Mouse (Mus musculus): ENCODE data around the gene Uhrf1bp1. TPM values are rescaled to one million over a fixed set of nuclear protein-coding genes. Genes with fewer than 3 reads are reported as not detected.
A peak's percentile ranks its signal among the peaks of the same experiment; 100 is the strongest.

The Uhrf1bp1 gene
- total and polyA plus RNA-seq, 3 experiments: 23.1 to 43.6 TPM; not detected in 1

- TF ChIP-seq ETS1 (IDR thresholded peaks at IDR 0.05; ENCODE audit: low read depth, low read length) (peak; percentile 93), GATA1 (IDR thresholded peaks at IDR 0.05; ENCODE audit: low read depth, low read length) (no peak), MEF2A (IDR thresholded peaks at IDR 0.05; ENCODE audit: extremely low read depth, insufficient replicate concordance, low read depth, low read length, poor library complexity, severe bottlenecking) (no peak), TBP (IDR thresholded peaks at IDR 0.05; ENCODE audit: low read depth, low read length) (0 out of 2 replicates have a peak, but pooled peaks have one; percentile 23), NRF1 (IDR thresholded peaks at IDR 0.05; ENCODE audit: insufficient read depth, low read depth, low read length, poor library complexity, severe bottlenecking) (peak; percentile 84), MAX (IDR thresholded peaks at IDR 0.05; ENCODE audit: low read length) (peak; percentile 62; the same call in 1 of the 2 replicates), MYB (IDR thresholded peaks at IDR 0.05; ENCODE audit: low read depth, low read length) (no peak), BHLHE40 (IDR thresholded peaks at IDR 0.05; ENCODE audit: borderline replicate concordance, low read depth, low read length) (peak; percentile 78), GABPA (IDR thresholded peaks at IDR 0.05; ENCODE audit: low read depth, low read length) (peak; percentile 90; the same call in 1 of the 2 replicates), ZC3H11A (IDR thresholded peaks at IDR 0.05; ENCODE audit: low read depth, low read length) (no peak), RCOR1 (IDR thresholded peaks at IDR 0.05; ENCODE audit: low read depth, low read length) (no peak), UBTF (IDR thresholded peaks at IDR 0.05; ENCODE audit: borderline replicate concordance, insufficient read depth, low read depth, low read length) (no peak), SIN3A (IDR thresholded peaks at IDR 0.05; ENCODE audit: low read length) (peak; percentile 79), POLR2AphosphoS5 (IDR thresholded peaks at IDR 0.05; ENCODE audit: borderline replicate concordance, low read depth, low read length) (no peak), TCF12 (IDR thresholded peaks at IDR 0.05; ENCODE audit: low read depth, low read length) (peak; percentile 51; the same call in 1 of the 2 replicates)
Measured at GRCm38 (mm10) chr17:27820568-27821406, 35.5 kb upstream of the Uhrf1bp1 start, which contains the start of gene D17Wsu92e (continued).

GRCm38 (mm10) chr17:27821407-27822338, 34.6 kb upstream of the Uhrf1bp1 start:
- peak overlapping the region; percentile 93 for H3K27ac ChIP-seq (ENCODE audit: control insufficient read depth, low read depth, low read length)
- no peaks in the 10 kb centered on the region for H3K27me3 ChIP-seq (ENCODE audit: control insufficient read depth in 1 of 2, insufficient read depth in 2 of 2, low read length in 2 of 2)
- no peaks in the 10 kb centered on the region for H3K9me3 ChIP-seq (replicated peaks; ENCODE audit: insufficient read depth, low read length)
- peak; percentile 89 for DNase-seq (ENCODE audit: low read depth, low spot score)
- peaks cover 0 to 27% of the 10 kb centered on the region in 2 experiments; a peak in 2 of 4 replicates for H3K36me3 ChIP-seq (ENCODE audit: control insufficient read depth in 1 of 2, insufficient read depth in 2 of 2, low read length in 2 of 2)
- peaks cover 36% of the 10 kb centered on the region for H3K79me2 ChIP-seq (ENCODE audit: control insufficient read depth, insufficient read depth, low read length, poor library complexity)
- peak overlapping the region; percentile 77 to 79 for H3K4me3 ChIP-seq (ENCODE audit: control insufficient read depth in 1 of 2, insufficient read depth in 1 of 2, low read depth in 2 of 2, low read length in 2 of 2)
- peaks cover 9 to 19% of the 10 kb centered on the region in 2 experiments for H3K4me1 ChIP-seq (ENCODE audit: control insufficient read depth in 1 of 2, insufficient read depth in 2 of 2, low read length in 2 of 2)
- H3K9ac ChIP-seq (ENCODE audit: control insufficient read depth, low read depth, low read length, poor library complexity, severe bottlenecking): peak overlapping the region; percentile 81
- no peak for TF ChIP-seq ZKSCAN1 (IDR thresholded peaks at IDR 0.05; ENCODE audit: low read depth, low read length)
- TF ChIP-seq ZNF384 (IDR thresholded peaks at IDR 0.05; ENCODE audit: low read depth, low read length): 0 out of 2 replicates have a peak, but pooled peaks have one; percentile 15
- TF ChIP-seq HCFC1 (IDR thresholded peaks at IDR 0.05; ENCODE audit: low read depth, low read length): peak; percentile 69
- TF ChIP-seq MAX (IDR thresholded peaks at IDR 0.05; ENCODE audit: low read length): peak; percentile 83
- TF ChIP-seq MXI1 (IDR thresholded peaks at IDR 0.05; ENCODE audit: low read depth, low read length): peak; percentile 72
- no peak; the same call in 1 of the 2 replicates for TF ChIP-seq KAT2A (conservative IDR thresholded peaks at IDR 0.05; ENCODE audit: low read depth, low read length)
- no peak; the same call in 1 of the 2 replicates for TF ChIP-seq ZMIZ1 (IDR thresholded peaks at IDR 0.05; ENCODE audit: low read depth, low read length)
- no peak for TF ChIP-seq CHD1 (IDR thresholded peaks at IDR 0.05; ENCODE audit: low read depth, low read length)
- TF ChIP-seq POLR2A (IDR thresholded peaks at IDR 0.05; ENCODE audit: control insufficient read depth in 1 of 2, insufficient read depth in 1 of 2, low read depth in 1 of 2, low read length in 2 of 2, poor library complexity in 1 of 2): 0 out of 4 replicates have a peak, but pooled peaks of 1 of the 2 experiments have one; percentile 22
- peak; percentile 78 for TF ChIP-seq MYC (IDR thresholded peaks at IDR 0.05; ENCODE audit: low read depth, low read length)
- TF ChIP-seq NRF1 (IDR thresholded peaks at IDR 0.05; ENCODE audit: insufficient read depth, low read depth, low read length, poor library complexity, severe bottlenecking): no peak
- TF ChIP-seq SIN3A (IDR thresholded peaks at IDR 0.05; ENCODE audit: low read length): peak; percentile 94
- peak; percentile 94 to 98 for TF ChIP-seq EP300 (IDR thresholded peaks at IDR 0.05; ENCODE audit: low read depth in 1 of 2, low read length in 2 of 2)
- TF ChIP-seq BHLHE40 (IDR thresholded peaks at IDR 0.05; ENCODE audit: borderline replicate concordance, low read depth, low read length): peak; percentile 63; the same call in 1 of the 2 replicates
- TF ChIP-seq RAD21 (IDR thresholded peaks at IDR 0.05; ENCODE audit: low read depth, low read length): no peak
- TF ChIP-seq POLR2AphosphoS2 (IDR thresholded peaks at IDR 0.05; ENCODE audit: low read length): no peak; the same call in 1 of the 2 replicates
- peak; percentile 84 for TF ChIP-seq RCOR1 (IDR thresholded peaks at IDR 0.05; ENCODE audit: low read depth, low read length)
- TF ChIP-seq UBTF (IDR thresholded peaks at IDR 0.05; ENCODE audit: borderline replicate concordance, insufficient read depth, low read depth, low read length): no peak
- TF ChIP-seq CHD2 (IDR thresholded peaks at IDR 0.05; ENCODE audit: low read length): peak; percentile 26; the same call in 1 of the 2 replicates
- no peak for TF ChIP-seq MEF2A (IDR thresholded peaks at IDR 0.05; ENCODE audit: extremely low read depth, insufficient replicate concordance, low read depth, low read length, poor library complexity, severe bottlenecking)

Measured in MEL (cell line).